Mouse (Mus musculus) small intestine, adult 2 months (tissue): ENCODE data around the gene Olfr1061.

Experiments used
- CTCF ChIP-seq: fragments of 200-500 bp; IDR thresholded peaks from 2 replicates; pipeline ENCODE4 v1.5.1; 2012; ENCODE audit warnings: low read depth, mild to moderate bottlenecking, control low read depth, inconsistent platforms, low read length, moderate library complexity, mixed read lengths; ENCODE audit not compliant: insufficient replicate concordance, insufficient read length; ENCODE audit errors: extremely low read depth
- POLR2A ChIP-seq: fragments of 200-500 bp; IDR thresholded peaks from 2 replicates; pipeline ENCODE4 v1.6.1; 2012; ENCODE audit warnings: low read depth, mild to moderate bottlenecking, control low read depth, inconsistent platforms, low read length, moderate library complexity

GRCm38 (mm10) chr2:86460434-86460833 lies 46.6 kb upstream of the Olfr1061 start:
- TF ChIP-seq POLR2A = no peak
- no peak for TF ChIP-seq CTCF
